Mouse (Mus musculus) thymus, postnatal 4 days (tissue): ENCODE results near the gene Heg1.

Source experiments
- DNase-seq: peaks from one replicate; pipeline ENCODE4 v3.0.0; 2021

The Heg1 gene

DNA sequence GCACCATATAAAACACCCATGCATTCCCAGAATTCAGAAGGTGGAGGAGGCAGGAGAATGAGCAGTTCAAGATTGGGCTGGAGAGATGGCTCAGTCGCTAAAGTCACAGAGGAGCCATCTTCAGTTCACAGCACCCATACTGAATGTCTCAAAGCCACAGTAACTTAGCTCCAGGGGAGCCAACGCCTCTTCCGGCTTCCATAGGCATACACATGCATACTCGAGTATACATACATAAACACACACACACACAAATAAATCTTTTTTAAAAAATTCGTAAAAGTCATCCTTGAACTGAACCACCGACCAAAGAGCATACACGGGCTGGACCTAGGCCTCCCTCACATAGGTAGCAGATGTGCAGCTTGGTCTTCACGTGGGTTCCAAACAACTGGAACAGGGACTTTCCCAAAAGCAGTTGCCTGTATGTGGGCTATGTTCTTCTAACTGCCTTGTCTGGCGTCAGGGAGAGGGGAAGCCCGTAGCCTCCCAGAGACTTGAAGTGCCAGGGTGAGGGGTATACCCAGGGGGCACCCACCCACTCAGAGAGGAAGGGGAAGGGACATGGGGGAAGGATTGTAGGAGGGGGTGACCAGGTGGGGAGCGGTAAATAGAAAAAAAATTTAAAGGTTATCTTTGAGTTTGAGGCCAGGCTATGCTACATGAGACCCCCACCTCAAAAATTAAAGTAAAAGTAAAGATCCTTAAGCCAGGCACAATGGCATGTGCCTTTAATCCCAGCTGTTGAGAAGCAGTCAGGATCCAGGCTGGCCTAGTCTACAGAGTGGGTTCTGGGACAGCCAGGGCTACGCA, 24.6 kb downstream of the Heg1 start:
- no peak for DNase-seq

GRCm38 (mm10) chr16:33714271-33714670, 30.1 kb downstream of the Heg1 start:
- DNase-seq, result peak; percentile 91

GRCm38 (mm10) chr16:33723241-33723640, 39.1 kb downstream of the Heg1 start:
- no peak for DNase-seq

DNA sequence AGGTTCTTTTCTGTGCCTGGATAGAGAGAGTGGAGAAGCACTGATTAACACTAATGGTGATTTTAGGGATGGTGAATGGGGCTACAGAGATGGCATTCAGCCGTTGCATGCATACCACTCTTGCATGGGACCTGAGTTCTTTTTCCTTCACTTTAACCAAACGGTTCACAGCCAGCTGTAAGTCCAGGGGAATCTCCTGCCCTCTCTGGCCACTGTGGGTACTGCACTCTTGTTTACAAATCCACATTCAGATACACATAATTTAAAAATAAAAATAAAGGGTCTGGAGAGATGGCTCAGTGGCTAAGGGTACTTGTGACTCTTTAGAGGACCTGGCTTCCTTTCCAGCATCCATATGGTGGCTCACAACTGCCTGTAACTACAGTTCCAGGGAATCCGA, 39.8 kb downstream of the Heg1 start:
- DNase-seq, result peak; percentile 50

- no peak for DNase-seq
Measured at GRCm38 (mm10) chr16:33726261-33726660, 42.1 kb downstream of the Heg1 start.

DNA sequence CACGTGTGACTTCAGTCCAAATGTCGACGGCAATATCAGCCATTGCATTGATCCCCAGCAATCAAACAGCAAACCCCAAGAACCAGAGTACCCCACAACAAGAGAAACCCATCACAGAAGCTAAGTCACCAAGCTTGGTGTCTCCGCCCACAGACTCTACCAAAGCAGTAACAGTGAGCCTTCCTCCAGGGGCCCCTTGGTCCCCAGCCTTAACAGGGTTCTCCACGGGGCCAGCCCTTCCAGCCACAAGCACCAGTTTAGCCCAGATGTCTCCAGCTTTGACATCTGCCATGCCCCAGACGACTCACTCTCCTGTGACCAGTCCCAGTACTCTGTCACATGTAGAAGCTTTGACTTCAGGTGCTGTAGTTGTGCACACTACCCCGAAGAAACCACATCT, 42.7 kb downstream of the Heg1 start:
- DNase-seq, result no peak

- DNase-seq, result peak; percentile 43
Measured at GRCm38 (mm10) chr16:33728427-33728826, 44.3 kb downstream of the Heg1 start.

DNA sequence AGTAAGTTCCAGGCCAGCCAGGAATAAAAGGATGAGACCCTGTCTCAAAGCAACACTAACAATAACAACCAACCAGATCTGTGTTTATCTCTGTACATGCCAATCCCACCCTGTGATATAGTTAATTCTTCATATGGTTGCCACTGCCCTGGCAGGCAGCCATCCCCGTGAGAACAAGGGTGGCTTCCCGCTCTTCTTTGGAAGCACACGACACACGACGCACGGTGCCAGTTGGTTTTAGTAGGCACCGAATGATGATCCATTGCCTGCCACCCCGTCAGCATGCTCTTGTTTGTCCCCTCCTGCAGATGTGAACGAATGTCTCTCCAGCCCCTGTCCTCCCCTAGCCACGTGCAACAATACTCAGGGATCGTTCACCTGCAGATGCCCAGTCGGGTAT, 47.1 kb downstream of the Heg1 start:
- DNase-seq, result no peak

DNA sequence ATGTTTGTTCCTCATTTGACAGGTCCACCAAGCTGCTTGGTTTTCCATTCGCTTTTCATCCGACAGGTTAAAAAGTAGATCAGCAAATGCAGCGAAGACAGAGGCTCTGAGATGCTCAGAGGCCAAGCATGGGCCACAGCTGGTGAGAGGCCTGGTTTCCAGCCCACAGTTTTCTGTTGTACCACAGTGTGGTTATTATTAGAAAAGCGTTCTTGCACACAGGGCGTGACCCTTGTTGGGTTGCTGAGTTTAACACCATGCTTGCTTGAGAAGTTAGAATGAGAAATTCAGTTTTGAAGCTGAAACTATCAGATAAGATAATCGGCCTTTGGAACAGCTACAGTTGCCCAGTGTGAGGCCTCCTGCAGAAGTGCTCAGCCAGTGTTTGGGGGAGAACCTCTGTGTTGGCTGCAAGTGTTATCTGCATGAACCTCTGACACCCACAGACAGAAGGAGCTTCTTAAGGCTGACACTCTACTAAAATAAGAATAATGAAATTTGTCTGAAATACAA, 48.1 kb downstream of the Heg1 start:
- no peak for DNase-seq

DNA sequence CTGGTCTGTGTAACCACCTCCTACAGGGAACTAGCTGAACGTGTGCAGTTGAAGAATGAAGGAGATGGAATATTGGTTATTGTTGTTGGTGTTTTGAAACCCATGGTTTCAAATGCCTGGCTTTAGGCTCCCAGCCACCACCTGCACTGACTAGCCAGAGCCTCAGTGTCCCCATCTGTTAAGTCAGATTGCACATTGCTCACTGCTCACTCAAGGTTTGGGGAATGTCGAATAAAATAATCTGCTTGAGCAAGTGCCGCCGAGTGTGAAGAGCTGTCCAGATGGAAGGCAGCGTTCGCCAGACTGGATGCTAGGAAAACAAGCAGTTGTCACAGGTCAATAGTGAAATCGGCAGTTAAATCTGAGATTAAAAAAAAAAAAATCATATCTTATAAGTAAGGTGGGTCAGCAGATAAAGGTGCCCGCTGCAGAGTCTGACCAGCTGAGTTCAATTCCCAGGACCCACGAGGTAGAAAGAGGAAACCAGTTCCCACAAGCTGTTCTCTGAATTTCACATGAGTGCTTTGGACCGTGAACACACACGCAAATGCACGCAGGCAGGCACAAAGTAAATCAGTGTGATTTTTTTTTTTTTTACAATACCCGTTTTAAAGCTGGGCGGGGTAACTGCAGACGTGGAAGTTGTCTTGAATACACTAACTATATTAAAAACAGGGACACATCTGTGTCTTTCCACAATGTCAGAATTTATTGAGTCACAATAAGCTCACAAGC, 48.8 kb downstream of the Heg1 start:
- DNase-seq, result no peak

- no peak for DNase-seq
Measured at GRCm38 (mm10) chr16:33733864-33734263, 49.7 kb downstream of the Heg1 start.

GRCm38 (mm10) chr16:33734545-33734944, 50.4 kb downstream of the Heg1 start:
- no peak for DNase-seq

- DNase-seq, result no peak
Measured at GRCm38 (mm10) chr16:33735238-33735637, 51.1 kb downstream of the Heg1 start.

GRCm38 (mm10) chr16:33735791-33736190, 51.6 kb downstream of the Heg1 start:
- no peak for DNase-seq

GRCm38 (mm10) chr16:33736746-33737145, 52.6 kb downstream of the Heg1 start:
- no peak for DNase-seq

- no peak for DNase-seq
Measured at GRCm38 (mm10) chr16:33738949-33739719, 55.0 kb downstream of the Heg1 start.

DNA sequence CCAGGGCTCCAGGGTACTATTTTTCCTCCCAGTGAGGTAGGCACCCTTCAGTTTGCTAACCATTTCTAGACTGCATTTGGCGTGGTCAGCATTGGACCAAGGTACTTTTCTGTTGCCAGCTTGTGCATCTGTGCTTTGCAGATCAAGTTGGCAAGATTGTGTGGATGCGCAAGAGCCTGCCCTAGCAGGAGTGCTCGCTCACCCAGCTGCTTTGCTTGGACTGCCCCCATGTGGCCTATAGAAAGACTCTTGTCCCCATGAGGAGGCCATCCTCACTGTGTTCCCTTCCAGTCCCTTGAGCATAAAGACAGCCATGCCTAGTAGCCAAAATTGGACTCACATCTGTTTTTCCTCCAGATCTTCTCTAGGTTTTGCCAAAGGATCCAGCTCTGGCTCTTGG, 55.6 kb downstream of the Heg1 start:
- peak; percentile 58 for DNase-seq

DNA sequence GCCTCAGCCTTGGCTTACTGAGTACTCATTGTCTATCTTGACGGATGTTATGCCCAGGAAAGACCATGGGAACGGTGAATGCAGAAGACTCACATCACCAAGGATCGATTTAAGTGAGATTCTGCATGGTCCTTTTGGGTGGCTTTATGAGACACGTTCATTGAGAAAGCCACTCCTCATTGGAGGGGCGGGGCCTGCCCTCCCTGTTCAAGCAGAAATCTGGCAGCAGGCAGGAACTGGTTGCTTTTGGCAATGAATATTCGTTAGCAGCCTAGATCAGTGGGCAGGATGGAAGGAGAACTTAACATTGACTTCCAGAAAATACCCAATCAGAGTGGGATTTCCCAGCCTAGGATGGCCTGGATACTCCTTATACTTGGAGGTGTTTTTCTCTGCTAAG, 56.2 kb downstream of the Heg1 start:
- no peak for DNase-seq

- no peak for DNase-seq
Measured at GRCm38 (mm10) chr16:33741795-33742194, 57.6 kb downstream of the Heg1 start.

DNA sequence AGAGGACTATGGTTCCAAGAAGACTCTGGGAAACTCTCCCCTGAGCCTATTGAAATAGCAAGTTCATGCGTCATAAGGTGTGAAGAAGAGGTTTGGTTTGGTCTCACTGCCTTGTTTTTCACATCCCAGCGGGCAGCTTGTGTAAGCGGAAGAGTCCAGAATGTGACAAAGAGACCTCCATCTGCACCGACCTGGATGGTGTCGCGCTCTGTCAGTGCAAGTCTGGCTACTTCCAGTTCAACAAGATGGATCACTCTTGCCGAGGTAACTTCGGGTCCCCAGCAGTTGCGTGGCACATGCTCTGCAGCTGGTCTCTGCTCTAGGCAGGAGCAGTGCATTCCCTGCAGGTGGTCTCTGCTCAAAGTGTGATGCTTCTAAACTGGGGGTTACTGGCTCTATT, 58.1 kb downstream of the Heg1 start:
- DNase-seq, result no peak

GRCm38 (mm10) chr16:33744622-33745419, 60.7 kb downstream of the Heg1 start:
- DNase-seq, result no peak

DNA sequence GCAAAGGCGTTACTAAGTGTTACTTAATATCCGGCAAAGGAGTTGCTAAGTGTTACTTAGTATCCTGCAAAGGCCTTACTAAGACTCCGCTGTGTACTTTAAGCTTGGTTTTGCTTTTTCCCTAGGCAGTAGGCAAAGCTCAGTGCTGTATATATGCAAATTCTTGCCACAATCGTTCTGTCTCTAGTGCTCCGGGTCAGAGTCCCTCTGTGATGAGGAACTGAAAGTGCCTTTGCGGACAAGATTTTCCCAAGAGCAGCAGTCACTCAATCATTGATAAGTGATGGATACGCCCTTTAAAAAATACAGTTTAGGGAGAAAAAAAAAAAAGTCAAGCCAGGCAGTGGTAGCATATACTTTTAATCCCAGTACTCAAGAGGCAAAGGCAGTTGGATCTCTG, 61.3 kb downstream of the Heg1 start:
- no peak for DNase-seq
